Mouse (Mus musculus): ENCODE data around the gene Fpr-rs7. TPM values are rescaled to one million over a fixed set of nuclear protein-coding genes. Genes with fewer than 3 reads are reported as not detected.

Fpr-rs7 gene
- polyA plus RNA-seq (2012; rRNA removed): not detected in 2 replicates

DNA sequence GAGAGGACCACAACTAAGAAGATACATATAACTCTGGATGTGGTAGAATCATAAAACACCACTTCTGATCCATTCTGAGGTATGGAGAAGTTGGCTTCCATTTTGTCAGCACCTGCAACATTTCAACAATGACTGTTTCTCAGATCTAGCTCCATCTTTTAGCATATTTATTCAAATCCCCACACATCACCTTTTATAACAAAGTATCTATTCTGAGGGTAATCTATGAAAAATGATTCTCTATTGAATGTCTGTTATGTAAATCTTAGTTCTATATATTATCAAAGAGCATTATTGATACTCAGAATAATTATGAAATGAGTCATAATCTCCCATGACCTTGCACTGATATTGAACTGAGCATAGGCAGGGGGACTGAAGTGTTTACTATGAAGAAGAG, at the start of gene Fpr-rs7:
Gene Fpr-rs7, minus strand, starts transcription at position 101 of the 400 bp plus-strand sequence.
- Histone ChIP-seq H3K4me3 (ENCODE audit: insufficient read depth, low read length) (no peak within 1 kb of the TSS), H3K4me1 (ENCODE audit: control insufficient read depth, insufficient read depth, low read length) (no peaks in the 10 kb centered on the region), H3K27ac (ENCODE audit: insufficient read depth, low read length) (no peak within 1 kb of the TSS)
- TF ChIP-seq CTCF (IDR thresholded peaks at IDR 0.05; ENCODE audit: extremely low read depth, insufficient read depth, low read length): no peak
- no peak for TF ChIP-seq POLR2A (IDR thresholded peaks at IDR 0.05; ENCODE audit: extremely low read depth, insufficient read depth, low read length)

DNA sequence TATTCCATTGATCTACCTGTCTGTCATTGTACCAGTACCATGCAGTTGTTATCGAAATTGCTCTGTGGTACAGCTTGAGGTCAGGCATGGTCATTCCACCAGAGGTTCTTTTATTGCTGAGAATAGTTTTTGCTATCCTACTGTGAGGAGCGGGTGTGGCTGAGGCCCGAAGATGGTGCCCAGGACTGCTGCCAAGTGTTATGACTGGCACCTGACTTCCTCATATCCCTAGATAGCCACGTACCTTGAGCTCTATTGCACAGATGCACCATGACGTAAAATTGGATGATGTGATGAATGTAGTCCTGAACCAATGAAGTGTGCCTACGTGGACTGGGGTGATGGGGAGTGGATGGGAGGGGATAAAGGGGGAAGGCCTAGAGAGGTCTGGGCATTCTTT, 39.9 kb downstream of the Fpr-rs7 start:
- Histone ChIP-seq H3K27ac (ENCODE audit: insufficient read depth, low read length) (no peak overlapping the region), H3K4me1 (ENCODE audit: control insufficient read depth, insufficient read depth, low read length) (no peaks in the 10 kb centered on the region), H3K4me3 (ENCODE audit: insufficient read depth, low read length) (no peak overlapping the region)
- TF ChIP-seq POLR2A (IDR thresholded peaks at IDR 0.05; ENCODE audit: extremely low read depth, insufficient read depth, low read length) (no peak), CTCF (IDR thresholded peaks at IDR 0.05; ENCODE audit: extremely low read depth, insufficient read depth, low read length) (no peak)

DNA sequence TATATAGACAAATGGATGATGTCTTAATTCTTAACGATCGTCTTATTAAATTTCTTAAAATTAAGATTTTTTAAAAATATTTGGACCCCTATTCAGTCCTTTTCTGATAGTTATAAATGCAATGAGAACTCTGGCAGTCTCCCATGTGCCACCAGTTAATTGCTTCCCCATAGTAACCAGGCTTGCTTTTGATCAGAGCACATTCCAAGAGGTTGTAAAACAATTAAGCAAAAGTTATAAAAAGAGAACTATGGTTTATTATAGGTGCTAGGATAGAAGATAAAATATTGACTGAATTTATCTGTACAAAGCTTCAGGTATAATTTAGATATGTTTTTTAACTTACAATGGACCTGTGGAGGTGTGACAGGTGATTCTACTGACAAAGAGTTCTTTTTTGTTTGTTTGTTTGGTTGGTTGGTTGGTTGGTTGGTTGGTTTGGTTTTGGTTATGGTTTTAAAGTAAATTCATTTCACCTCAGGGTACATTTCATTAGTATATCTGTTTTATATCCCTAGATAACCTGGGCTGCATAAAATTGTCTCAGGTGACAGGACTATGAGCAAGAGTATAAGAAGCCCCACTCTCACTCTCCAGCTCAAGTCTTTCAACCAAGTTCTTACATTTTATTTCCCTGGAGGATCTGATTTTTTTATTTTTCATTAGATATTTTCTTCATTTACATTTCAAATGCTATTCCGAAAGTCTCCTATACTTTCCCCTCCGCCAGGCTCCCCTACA, 42.2 kb downstream of the Fpr-rs7 start:
- Histone ChIP-seq H3K27ac (ENCODE audit: insufficient read depth, low read length) (no peak overlapping the region), H3K4me1 (ENCODE audit: control insufficient read depth, insufficient read depth, low read length) (no peaks in the 10 kb centered on the region), H3K4me3 (ENCODE audit: insufficient read depth, low read length) (no peak overlapping the region)
- TF ChIP-seq CTCF (IDR thresholded peaks at IDR 0.05; ENCODE audit: extremely low read depth, insufficient read depth, low read length): no peak
- no peak for TF ChIP-seq POLR2A (IDR thresholded peaks at IDR 0.05; ENCODE audit: extremely low read depth, insufficient read depth, low read length)

Other genes with a start within 250 kb of the Fpr-rs7 start
- not detected in 2 replicates for gene Vmn2r104, start 65.9 kb downstream of the Fpr-rs7 start, polyA plus RNA-seq (2012; rRNA removed)
- not detected in 2 replicates for gene Fpr-rs6, start 68.9 kb upstream of the Fpr-rs7 start, polyA plus RNA-seq (2012; rRNA removed)
- not detected in 2 replicates for gene Vmn2r105, start 120.8 kb upstream of the Fpr-rs7 start, polyA plus RNA-seq (2012; rRNA removed)
- not detected in 2 replicates for gene Vmn2r106, start 171.3 kb upstream of the Fpr-rs7 start, polyA plus RNA-seq (2012; rRNA removed)
- gene Vmn2r107, start 231.0 kb upstream of the Fpr-rs7 start, polyA plus RNA-seq (2012; rRNA removed): not detected in 2 replicates